Mouse (Mus musculus): ENCODE measurements around the gene St6gal1. TPM values are rescaled to one million over a fixed set of nuclear protein-coding genes. Genes with fewer than 3 reads are reported as not detected.

St6gal1 gene
- polyA plus RNA-seq, 1 experiment from 2014 or later = 53.8 TPM

GRCm38 (mm10) chr16:23350802-23351201 lies 126.3 kb downstream of the St6gal1 start:
- ATAC-seq (replicated peaks) = peak; percentile 32; the same call in 1 of the 2 replicates
- Histone ChIP-seq H3K4me2 (replicated peaks) (no peak overlapping the region), H3K27me3 (no peaks in the 10 kb centered on the region), H3K36me3 (peaks cover 4% of the 10 kb centered on the region; the same call in 1 of the 2 replicates), H3K9me3 (no peaks in the 10 kb centered on the region), H3K4me1 (peaks cover 13% of the 10 kb centered on the region; the same call in 1 of the 2 replicates), H3K27ac (replicated peaks) (no peak overlapping the region), H3K4me3 (no peak overlapping the region), H3K9ac (replicated peaks) (no peak overlapping the region)
- 10% methylated on average over 2 of the region's 2 CpGs for WGBS

- no peak; the same call in 1 of the 2 replicates for ATAC-seq (replicated peaks)
- H3K4me3 ChIP-seq = no peak overlapping the region
- no peak overlapping the region for H3K4me2 ChIP-seq (replicated peaks)
- H3K9ac ChIP-seq (replicated peaks) = no peak overlapping the region
- peaks cover 7% of the 10 kb centered on the region for H3K4me1 ChIP-seq
- H3K27ac ChIP-seq (replicated peaks) = no peak overlapping the region
- H3K36me3 ChIP-seq = peaks cover 42% of the 10 kb centered on the region
- 86% methylated on average over 4 of the region's 4 CpGs for WGBS
- H3K9me3 ChIP-seq = no peaks in the 10 kb centered on the region
- no peaks in the 10 kb centered on the region for H3K27me3 ChIP-seq
Observed at GRCm38 (mm10) chr16:23361031-23361430, 136.5 kb downstream of the St6gal1 start.

- H3K9me3 ChIP-seq = no peaks in the 10 kb centered on the region
- H3K4me3 ChIP-seq = no peak overlapping the region
- H3K4me1 ChIP-seq = peaks cover 7% of the 10 kb centered on the region
- no peaks in the 10 kb centered on the region for H3K27me3 ChIP-seq
- no peak; the same call in 1 of the 2 replicates for ATAC-seq (replicated peaks)
- H3K36me3 ChIP-seq = peaks cover 37% of the 10 kb centered on the region
- 79% methylated on average over 3 of the region's 3 CpGs for WGBS
- no peak overlapping the region for H3K9ac ChIP-seq (replicated peaks)
- no peak overlapping the region for H3K4me2 ChIP-seq (replicated peaks)
- no peak overlapping the region for H3K27ac ChIP-seq (replicated peaks)
Observed at GRCm38 (mm10) chr16:23361434-23361970, 137.0 kb downstream of the St6gal1 start.

GRCm38 (mm10) chr16:23364328-23364990 lies 139.9 kb downstream of the St6gal1 start:
- 48% methylated on average over 2 of the region's 2 CpGs for WGBS
- Histone ChIP-seq H3K27me3 (no peaks in the 10 kb centered on the region), H3K4me3 (no peak overlapping the region), H3K4me1 (peaks cover 7% of the 10 kb centered on the region), H3K27ac (replicated peaks) (no peak overlapping the region), H3K9me3 (no peaks in the 10 kb centered on the region), H3K9ac (replicated peaks) (no peak overlapping the region), H3K36me3 (peaks cover 8% of the 10 kb centered on the region), H3K4me2 (replicated peaks) (no peak overlapping the region)
- ATAC-seq (replicated peaks) = peak; percentile 29

GRCm38 (mm10) chr16:23369124-23369523 lies 144.6 kb downstream of the St6gal1 start:
- H3K36me3 ChIP-seq = no peaks in the 10 kb centered on the region
- 44% methylated on average over 3 of the region's 3 CpGs for WGBS
- no peak overlapping the region for H3K27ac ChIP-seq (replicated peaks)
- H3K4me2 ChIP-seq (replicated peaks) = no peak overlapping the region
- no peak for ATAC-seq (replicated peaks)
- H3K9ac ChIP-seq (replicated peaks) = no peak overlapping the region
- no peaks in the 10 kb centered on the region for H3K27me3 ChIP-seq
- H3K4me3 ChIP-seq = no peak overlapping the region
- peaks cover 5% of the 10 kb centered on the region for H3K4me1 ChIP-seq
- H3K9me3 ChIP-seq = no peaks in the 10 kb centered on the region

- Histone ChIP-seq H3K27ac (replicated peaks) (no peak overlapping the region), H3K36me3 (no peaks in the 10 kb centered on the region), H3K4me1 (no peaks in the 10 kb centered on the region), H3K9ac (replicated peaks) (no peak overlapping the region), H3K9me3 (no peaks in the 10 kb centered on the region), H3K4me2 (replicated peaks) (no peak overlapping the region), H3K27me3 (no peaks in the 10 kb centered on the region), H3K4me3 (no peak overlapping the region)
- no peak for ATAC-seq (replicated peaks)
- WGBS = 95% methylated on average over 7 of the region's 7 CpGs
Observed at GRCm38 (mm10) chr16:23370724-23371123, 146.2 kb downstream of the St6gal1 start.

- WGBS = 89% methylated on average over 2 of the region's 2 CpGs
- Histone ChIP-seq H3K9ac (replicated peaks) (no peak overlapping the region), H3K27me3 (no peaks in the 10 kb centered on the region), H3K36me3 (no peaks in the 10 kb centered on the region), H3K27ac (replicated peaks) (no peak overlapping the region), H3K4me3 (no peak overlapping the region), H3K4me1 (no peaks in the 10 kb centered on the region), H3K4me2 (replicated peaks) (no peak overlapping the region), H3K9me3 (no peaks in the 10 kb centered on the region)
- no peak for ATAC-seq (replicated peaks)
Observed at GRCm38 (mm10) chr16:23372340-23372739, 147.8 kb downstream of the St6gal1 start.

GRCm38 (mm10) chr16:23374068-23374467 lies 149.5 kb downstream of the St6gal1 start:
- Histone ChIP-seq H3K4me3 (no peak overlapping the region), H3K4me2 (replicated peaks) (no peak overlapping the region), H3K27me3 (no peaks in the 10 kb centered on the region), H3K4me1 (no peaks in the 10 kb centered on the region), H3K36me3 (no peaks in the 10 kb centered on the region), H3K9me3 (no peaks in the 10 kb centered on the region), H3K9ac (replicated peaks) (no peak overlapping the region), H3K27ac (replicated peaks) (no peak overlapping the region)
- WGBS = 90% methylated on average over 4 of the region's 4 CpGs
- no peak for ATAC-seq (replicated peaks)

GRCm38 (mm10) chr16:23374938-23375337 lies 150.4 kb downstream of the St6gal1 start:
- no peaks in the 10 kb centered on the region for H3K4me1 ChIP-seq
- H3K36me3 ChIP-seq = no peaks in the 10 kb centered on the region
- no peak overlapping the region for H3K27ac ChIP-seq (replicated peaks)
- H3K9me3 ChIP-seq = no peaks in the 10 kb centered on the region
- 77% methylated on average over 5 of the region's 5 CpGs for WGBS
- no peak overlapping the region for H3K4me3 ChIP-seq
- ATAC-seq (replicated peaks) = no peak
- no peak overlapping the region for H3K9ac ChIP-seq (replicated peaks)
- no peaks in the 10 kb centered on the region for H3K27me3 ChIP-seq
- H3K4me2 ChIP-seq (replicated peaks) = no peak overlapping the region

GRCm38 (mm10) chr16:23376189-23376588 lies 151.6 kb downstream of the St6gal1 start:
- Histone ChIP-seq H3K4me1 (no peaks in the 10 kb centered on the region), H3K9me3 (no peaks in the 10 kb centered on the region), H3K27me3 (no peaks in the 10 kb centered on the region), H3K9ac (replicated peaks) (no peak overlapping the region), H3K27ac (replicated peaks) (no peak overlapping the region), H3K4me2 (replicated peaks) (no peak overlapping the region), H3K36me3 (no peaks in the 10 kb centered on the region), H3K4me3 (no peak overlapping the region)
- WGBS = 64% methylated on average over 10 of the region's 10 CpGs
- no peak for ATAC-seq (replicated peaks)

- WGBS = 70% methylated on average over 3 of the region's 3 CpGs
- Histone ChIP-seq H3K27ac (replicated peaks) (no peak overlapping the region), H3K9me3 (no peaks in the 10 kb centered on the region), H3K36me3 (no peaks in the 10 kb centered on the region), H3K4me3 (no peak overlapping the region), H3K4me2 (replicated peaks) (no peak overlapping the region), H3K27me3 (no peaks in the 10 kb centered on the region), H3K9ac (replicated peaks) (no peak overlapping the region), H3K4me1 (no peaks in the 10 kb centered on the region)
- no peak for ATAC-seq (replicated peaks)
Observed at GRCm38 (mm10) chr16:23379536-23380230, 155.1 kb downstream of the St6gal1 start.

GRCm38 (mm10) chr16:23384304-23384703 lies 159.8 kb downstream of the St6gal1 start:
- ATAC-seq (replicated peaks) = no peak
- Histone ChIP-seq H3K9ac (replicated peaks) (no peak overlapping the region), H3K27ac (replicated peaks) (no peak overlapping the region), H3K4me2 (replicated peaks) (no peak overlapping the region), H3K4me1 (no peaks in the 10 kb centered on the region), H3K9me3 (no peaks in the 10 kb centered on the region), H3K4me3 (no peak overlapping the region), H3K27me3 (no peaks in the 10 kb centered on the region), H3K36me3 (no peaks in the 10 kb centered on the region)

Data from forebrain, embryonic 15.5 days (tissue).